Mouse (Mus musculus) forebrain, embryonic 15.5 days (tissue): Measurements from ENCODE around the gene Fam83e. TPM values are rescaled to one million over a fixed set of nuclear protein-coding genes. Genes with fewer than 3 reads are reported as not detected.

Experiments
- ATAC-seq: fragments of 200-750 bp; cut with Nextera tagmentation; replicated peaks from 2 replicates; pipeline ENCODE4 v1.8.0; 2017; ENCODE audit warnings: mild to moderate bottlenecking, moderate TSS enrichment, moderate library complexity
- H3K27ac ChIP-seq: fragments of 300-500 bp; sonication (generic); replicated peaks from 2 replicates; pipeline ENCODE4 v1.5.1; 2015; ENCODE audit warnings: mild to moderate bottlenecking, inconsistent platforms
- H3K27me3 ChIP-seq: fragments of 300-500 bp; sonication (generic); 2 replicates; pipeline ENCODE4 v1.6.1; 2015; ENCODE audit warnings: inconsistent platforms
- H3K36me3 ChIP-seq: fragments of 300-500 bp; sonication (generic); 2 replicates; pipeline ENCODE4 v1.6.1; 2015; ENCODE audit warnings: mild to moderate bottlenecking, inconsistent platforms
- H3K4me1 ChIP-seq: fragments of 300-500 bp; sonication (generic); 2 replicates; pipeline ENCODE4 v1.6.1; 2015; ENCODE audit warnings: inconsistent platforms
- H3K4me2 ChIP-seq: fragments of 300-500 bp; sonication (generic); replicated peaks from 2 replicates; pipeline ENCODE4 v1.6.1; 2015; ENCODE audit warnings: mild to moderate bottlenecking, inconsistent platforms
- H3K4me3 ChIP-seq: fragments of 300-500 bp; sonication (generic); 2 replicates; pipeline ENCODE4 v1.5.1; 2015; ENCODE audit warnings: mild to moderate bottlenecking, inconsistent platforms
- H3K9ac ChIP-seq: fragments of 300-500 bp; sonication (generic); replicated peaks from 2 replicates; pipeline ENCODE4 v1.6.1; 2015; ENCODE audit warnings: mild to moderate bottlenecking, inconsistent platforms
- H3K9me3 ChIP-seq: fragments of 300-500 bp; sonication (generic); 2 replicates; pipeline ENCODE4 v1.6.1; 2016; ENCODE audit warnings: inconsistent platforms
- WGBS: fragments of 180-500 bp; shearing (Covaris S2); methylation state at CpG from one replicate; pipeline ENCODE4 v1.1.7; 2015; ENCODE audit warnings: mixed read lengths; 5-methylcytosine and 5-hydroxymethylcytosine counted together
- polyA plus RNA-seq: library from polyadenylated mRNA; unstranded; fragments of >200 nt; fragmentation: Nextera tagmentation; extraction: Ambion mirVana; gene quantifications from 2 replicates; pipeline ENCODE4 v1.2.1, GENCODE M21; 2015

Fam83e gene
- polyA plus RNA-seq, 1 experiment from 2014 or later = 0.37 TPM

DNA sequence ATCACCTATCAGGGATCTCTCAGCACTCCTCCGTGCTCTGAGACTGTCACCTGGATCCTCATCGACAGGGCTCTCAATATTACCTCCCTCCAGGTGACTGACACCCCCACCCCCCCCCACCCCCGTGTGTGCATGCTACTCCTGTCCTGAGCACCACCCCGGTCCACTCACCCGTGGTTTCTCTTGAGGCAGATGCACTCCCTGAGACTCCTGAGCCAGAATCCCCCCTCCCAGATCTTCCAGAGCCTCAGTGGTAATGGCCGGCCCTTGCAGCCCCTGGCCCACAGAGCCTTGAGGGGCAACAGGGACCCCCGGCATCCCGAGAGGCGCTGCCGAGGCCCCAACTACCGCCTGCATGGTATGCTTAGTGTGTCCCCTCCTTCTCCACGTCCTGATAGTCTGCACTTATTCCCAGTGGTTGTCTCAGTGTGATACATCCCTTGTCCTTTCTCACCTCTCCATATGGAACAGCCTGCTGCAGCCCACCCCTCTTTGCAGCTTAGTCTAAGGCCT, 17.4 kb upstream of the Fam83e start:
- Histone ChIP-seq H3K36me3 (no peaks in the 10 kb centered on the region), H3K9me3 (no peaks in the 10 kb centered on the region), H3K4me1 (peaks cover 76% of the 10 kb centered on the region), H3K27me3 (peaks cover 16% of the 10 kb centered on the region), H3K27ac (peak overlapping the region; percentile 85), H3K9ac (peak overlapping the region; percentile 39), H3K4me2 (peak overlapping the region; percentile 98), H3K4me3 (peak overlapping the region; percentile 56)
- 0 out of 2 replicates have a peak, but pooled peaks have one; percentile 0 for ATAC-seq
- WGBS = 32% methylated on average over 12 of the region's 12 CpGs

DNA sequence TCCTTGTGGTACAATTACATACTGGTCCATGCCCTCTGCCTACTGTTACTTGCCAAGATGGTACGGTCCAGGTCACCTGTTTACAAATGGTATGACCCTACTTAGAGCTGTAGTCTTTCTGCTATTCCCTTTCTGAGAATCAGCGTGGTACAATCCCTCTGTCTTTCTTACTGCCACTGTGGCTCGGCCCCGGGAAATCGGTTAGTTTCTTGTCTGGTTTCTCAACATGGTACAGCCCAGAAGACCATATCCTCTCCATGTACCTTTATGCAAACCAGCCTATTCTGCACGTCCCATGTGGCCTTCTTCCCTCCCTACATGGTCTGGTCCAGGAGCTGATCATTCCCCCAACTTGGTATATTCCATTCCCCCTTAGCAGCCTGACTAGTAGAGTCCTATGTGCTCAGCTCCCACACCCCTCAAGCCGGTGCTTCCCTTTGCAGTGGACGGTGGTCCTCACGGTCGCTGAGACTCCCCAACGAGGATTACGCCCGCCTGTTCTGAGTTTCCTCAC, 16.9 kb upstream of the Fam83e start:
- Histone ChIP-seq H3K4me1 (peaks cover 81% of the 10 kb centered on the region), H3K36me3 (no peaks in the 10 kb centered on the region), H3K27ac (peak overlapping the region; percentile 85), H3K9me3 (no peaks in the 10 kb centered on the region), H3K4me3 (peak overlapping the region; percentile 56), H3K4me2 (peak overlapping the region; percentile 98), H3K9ac (peak overlapping the region; percentile 39), H3K27me3 (peaks cover 11% of the 10 kb centered on the region)
- peak; percentile 46 for ATAC-seq
- WGBS = 1% methylated on average over 13 of the region's 13 CpGs

DNA sequence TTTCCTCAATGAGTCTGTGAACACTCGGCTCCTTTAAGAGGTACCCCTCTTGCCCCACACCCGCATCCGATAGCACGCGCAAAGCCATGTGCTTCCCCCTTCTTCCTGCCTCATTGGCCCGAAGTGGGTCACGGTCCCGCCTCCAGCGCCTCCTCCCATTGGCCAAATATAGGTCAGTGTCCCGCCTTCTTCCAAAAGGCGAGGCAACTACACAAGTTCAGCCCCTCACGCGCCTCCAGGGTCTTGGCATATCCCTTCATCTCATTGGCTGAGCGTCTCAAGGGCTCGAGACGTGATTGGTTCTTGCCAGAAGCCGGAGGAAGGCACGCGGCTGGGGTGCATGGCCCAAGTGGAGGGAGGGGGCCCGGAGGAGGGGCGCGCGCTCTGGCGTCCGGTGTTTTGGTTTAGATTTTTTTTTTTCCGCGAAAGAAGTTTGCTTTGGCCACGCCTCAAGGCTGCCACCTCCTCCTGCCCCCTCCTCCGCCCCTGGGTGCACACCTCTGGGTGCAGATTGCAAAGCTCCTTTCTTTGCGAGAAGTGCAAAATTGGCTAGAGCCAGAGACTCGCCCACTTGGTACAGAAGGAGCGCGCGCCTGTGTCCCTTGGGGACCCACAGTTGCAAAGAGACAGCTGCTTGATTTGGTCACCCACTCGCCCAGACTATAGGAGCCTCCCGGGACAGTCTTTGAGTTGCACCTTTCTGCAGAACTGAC, 16.1 kb upstream of the Fam83e start, which contains the start of gene Dbp:
Gene Dbp (plus strand): TSS at position 359 of the 713 bp plus-strand sequence.
- Histone ChIP-seq H3K4me3 (peak within 1 kb of the TSS; percentile 56), H3K27me3 (0 out of 2 replicates have a peak, but pooled peaks cover 5% of the 10 kb centered on the region), H3K9ac (peak within 1 kb of the TSS; percentile 70), H3K36me3 (peaks cover 2% of the 10 kb centered on the region; the same call in 1 of the 2 replicates), H3K4me2 (peak within 1 kb of the TSS; percentile 98), H3K9me3 (no peaks in the 10 kb centered on the region), H3K4me1 (peaks cover 83% of the 10 kb centered on the region), H3K27ac (peak within 1 kb of the TSS; percentile 85)
- under 1% methylated on average over 36 of the region's 36 CpGs for WGBS
- peak; percentile 83 for ATAC-seq

DNA sequence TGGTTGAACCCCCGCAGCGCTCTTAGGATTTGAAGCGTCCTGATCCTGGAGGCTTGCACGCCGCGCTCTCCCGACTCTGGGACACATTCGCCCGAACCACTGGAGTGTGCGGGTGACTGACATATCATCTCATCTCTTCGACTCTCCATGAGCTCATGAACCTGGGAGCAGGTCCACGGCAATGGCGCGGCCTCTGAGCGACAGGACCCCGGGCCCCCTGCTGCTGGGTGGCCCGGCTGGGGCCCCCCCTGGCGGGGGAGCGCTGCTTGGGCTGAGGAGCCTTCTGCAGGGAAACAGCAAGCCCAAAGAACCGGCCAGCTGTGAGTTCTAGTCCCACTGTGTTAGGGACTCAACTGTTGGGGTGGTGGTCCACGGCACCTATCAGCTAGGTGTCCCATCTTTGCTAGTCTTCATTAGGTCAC, 15.6 kb upstream of the Fam83e start:
- no peak for ATAC-seq
- WGBS = under 1% methylated on average over 21 of the region's 21 CpGs
- peak overlapping the region; percentile 45 for H3K9ac ChIP-seq
- H3K27ac ChIP-seq = peak overlapping the region; percentile 85
- peak overlapping the region; percentile 98 for H3K4me2 ChIP-seq
- no peaks in the 10 kb centered on the region for H3K27me3 ChIP-seq
- peaks cover 78% of the 10 kb centered on the region for H3K4me1 ChIP-seq
- no peaks in the 10 kb centered on the region for H3K9me3 ChIP-seq
- peaks cover 8% of the 10 kb centered on the region for H3K36me3 ChIP-seq
- H3K4me3 ChIP-seq = peak overlapping the region; percentile 56

DNA sequence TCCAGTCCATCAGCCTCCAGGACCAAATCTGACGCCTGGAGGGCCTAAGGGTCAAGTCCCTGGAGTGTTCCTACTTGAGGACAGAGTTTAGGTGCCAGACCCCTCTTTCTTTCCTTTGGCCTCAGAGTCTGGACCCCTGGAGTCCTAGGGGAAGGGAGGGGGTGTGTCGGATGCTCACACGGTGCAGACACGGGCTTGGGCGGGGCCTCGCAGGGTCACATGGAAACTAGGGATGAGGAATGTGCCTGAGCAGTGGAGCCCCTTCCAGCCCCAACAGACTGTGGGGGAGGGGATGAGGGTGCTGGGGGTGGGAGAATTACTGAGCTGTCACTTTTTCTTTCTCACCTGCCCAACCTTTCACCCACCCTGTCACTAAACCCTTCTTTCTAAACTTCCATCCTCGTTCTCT, 15.1 kb upstream of the Fam83e start:
- Histone ChIP-seq H3K4me3 (peak overlapping the region; percentile 56), H3K9ac (peak overlapping the region; percentile 70), H3K27me3 (no peaks in the 10 kb centered on the region), H3K9me3 (no peaks in the 10 kb centered on the region), H3K36me3 (peaks cover 12% of the 10 kb centered on the region), H3K4me1 (peaks cover 73% of the 10 kb centered on the region), H3K4me2 (peak overlapping the region; percentile 98), H3K27ac (peak overlapping the region; percentile 85; the same call in 1 of the 2 replicates)
- WGBS = 0% methylated on average over 7 of the region's 7 CpGs
- no peak for ATAC-seq

DNA sequence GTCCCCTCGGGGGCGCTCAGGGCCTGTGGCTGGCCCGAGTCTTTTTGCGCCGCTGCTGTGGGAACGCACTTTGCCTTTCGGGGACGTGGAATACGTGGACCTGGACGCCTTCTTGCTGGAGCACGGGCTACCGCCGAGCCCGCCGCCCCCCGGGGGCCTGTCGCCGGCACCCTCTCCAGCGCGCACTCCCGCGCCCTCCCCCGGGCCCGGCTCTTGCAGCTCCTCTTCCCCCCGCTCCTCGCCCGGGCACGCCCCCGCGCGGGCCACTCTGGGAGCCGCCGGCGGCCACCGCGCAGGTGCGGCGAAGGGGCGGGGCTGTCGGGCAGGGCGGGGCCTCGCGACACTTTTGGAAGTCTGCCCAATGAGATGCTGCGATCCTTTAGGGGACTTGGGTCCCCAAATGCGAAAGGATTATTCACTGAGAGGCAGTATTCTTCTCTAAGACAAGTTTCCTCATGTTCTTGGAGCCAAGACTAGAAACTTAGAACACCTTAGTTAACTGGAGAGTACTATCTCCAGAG, 14.2 kb upstream of the Fam83e start:
- Histone ChIP-seq H3K4me2 (peak overlapping the region; percentile 98), H3K4me1 (peaks cover 64% of the 10 kb centered on the region), H3K4me3 (peak overlapping the region; percentile 56), H3K27ac (peak overlapping the region; percentile 70), H3K27me3 (no peaks in the 10 kb centered on the region), H3K9ac (peak overlapping the region; percentile 70), H3K9me3 (no peaks in the 10 kb centered on the region), H3K36me3 (peaks cover 21% of the 10 kb centered on the region)
- WGBS = under 1% methylated on average over 45 of the region's 45 CpGs
- ATAC-seq = no peak

DNA sequence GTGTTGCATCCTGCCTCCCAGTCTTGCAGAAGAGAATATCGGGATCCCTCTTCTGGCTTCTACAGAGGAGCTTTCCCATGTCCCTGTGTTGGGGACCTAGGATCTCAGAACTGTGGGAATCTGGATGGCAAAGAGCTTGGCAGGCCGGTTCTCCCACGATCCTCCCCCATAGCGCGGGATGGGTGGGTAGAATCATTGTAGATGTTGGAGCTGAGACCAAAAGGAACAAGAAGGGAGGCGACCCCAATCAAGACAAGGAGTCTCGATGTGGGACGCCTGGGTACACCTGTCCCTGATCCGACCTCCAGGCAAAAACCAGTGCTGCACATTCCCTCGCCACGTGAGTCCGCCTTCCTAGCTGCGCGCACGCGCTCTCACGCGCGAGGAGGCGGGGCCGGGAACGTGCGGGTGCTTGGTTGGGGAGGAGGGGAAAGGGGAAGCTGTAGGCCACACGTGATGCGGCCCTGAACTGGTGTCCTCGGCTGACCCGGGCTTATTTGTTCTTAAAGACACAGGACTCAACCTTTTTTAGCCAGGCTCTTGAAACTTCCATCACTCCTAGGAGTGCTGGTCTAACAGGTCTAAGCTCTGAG, 13.5 kb upstream of the Fam83e start:
- Histone ChIP-seq H3K4me3 (peak overlapping the region; percentile 56), H3K9me3 (no peaks in the 10 kb centered on the region), H3K27me3 (no peaks in the 10 kb centered on the region), H3K9ac (peak overlapping the region; percentile 70), H3K4me2 (peak overlapping the region; percentile 98), H3K27ac (peak overlapping the region; percentile 70), H3K4me1 (peaks cover 63% of the 10 kb centered on the region), H3K36me3 (peaks cover 28% of the 10 kb centered on the region)
- no peak for ATAC-seq
- WGBS = under 1% methylated on average over 27 of the region's 27 CpGs

DNA sequence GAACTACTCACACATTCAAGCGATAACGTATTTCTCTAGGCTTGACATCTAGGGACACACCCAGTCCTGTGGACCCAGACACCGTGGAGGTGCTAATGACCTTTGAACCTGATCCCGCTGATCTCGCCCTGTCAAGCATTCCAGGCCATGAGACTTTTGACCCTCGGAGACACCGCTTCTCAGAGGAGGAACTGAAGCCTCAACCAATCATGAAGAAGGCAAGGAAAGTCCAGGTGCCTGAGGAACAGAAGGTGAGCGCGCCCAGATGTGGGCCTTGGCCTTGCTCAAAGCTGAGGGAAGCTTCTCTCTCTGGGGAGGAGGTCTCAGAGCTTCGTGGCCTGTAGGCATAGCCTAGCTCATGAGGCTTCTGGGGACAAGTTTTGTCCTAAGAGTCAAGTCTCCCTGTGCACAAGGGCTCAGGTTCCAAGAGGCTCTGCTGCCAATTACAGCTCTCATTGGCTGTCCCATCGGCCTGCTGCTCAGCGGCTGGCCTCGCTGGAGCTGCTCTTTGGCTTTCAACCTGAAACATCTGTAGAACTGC, 12.7 kb upstream of the Fam83e start:
- H3K4me1 ChIP-seq = peaks cover 58% of the 10 kb centered on the region
- peak overlapping the region; percentile 98 for H3K4me2 ChIP-seq
- no peak overlapping the region for H3K4me3 ChIP-seq
- no peak overlapping the region for H3K9ac ChIP-seq
- H3K27ac ChIP-seq = peak overlapping the region; percentile 24
- H3K36me3 ChIP-seq = peaks cover 36% of the 10 kb centered on the region
- 60% methylated on average over 13 of the region's 13 CpGs for WGBS
- no peak for ATAC-seq
- H3K27me3 ChIP-seq = no peaks in the 10 kb centered on the region
- no peaks in the 10 kb centered on the region for H3K9me3 ChIP-seq

DNA sequence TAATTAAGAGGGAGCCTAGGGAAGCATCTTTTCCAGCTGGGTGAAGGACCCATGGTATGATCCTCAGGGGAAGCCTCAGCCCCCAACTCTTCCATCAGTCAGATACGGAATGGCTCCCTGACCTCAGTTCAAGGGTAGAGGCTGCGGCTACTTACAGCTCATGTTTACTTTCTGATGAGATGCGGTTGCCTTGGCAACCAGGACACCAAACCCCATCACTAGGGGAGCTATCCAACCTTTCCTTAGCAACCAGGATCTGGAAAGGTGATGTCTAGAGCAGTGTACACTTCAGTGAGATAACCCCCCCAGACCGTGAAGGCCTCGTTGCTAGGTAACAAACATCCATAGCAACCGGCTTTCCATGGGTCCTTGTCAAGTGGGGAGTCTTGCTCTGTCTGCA, 12.0 kb upstream of the Fam83e start:
- Histone ChIP-seq H3K4me2 (peak overlapping the region; percentile 98; the same call in 1 of the 2 replicates), H3K27ac (peak overlapping the region; percentile 69), H3K9me3 (no peaks in the 10 kb centered on the region), H3K27me3 (no peaks in the 10 kb centered on the region), H3K9ac (no peak overlapping the region), H3K4me1 (peaks cover 54% of the 10 kb centered on the region), H3K36me3 (peaks cover 38% of the 10 kb centered on the region), H3K4me3 (no peak overlapping the region)
- WGBS = 47% methylated on average over 6 of the region's 6 CpGs
- no peak for ATAC-seq

DNA sequence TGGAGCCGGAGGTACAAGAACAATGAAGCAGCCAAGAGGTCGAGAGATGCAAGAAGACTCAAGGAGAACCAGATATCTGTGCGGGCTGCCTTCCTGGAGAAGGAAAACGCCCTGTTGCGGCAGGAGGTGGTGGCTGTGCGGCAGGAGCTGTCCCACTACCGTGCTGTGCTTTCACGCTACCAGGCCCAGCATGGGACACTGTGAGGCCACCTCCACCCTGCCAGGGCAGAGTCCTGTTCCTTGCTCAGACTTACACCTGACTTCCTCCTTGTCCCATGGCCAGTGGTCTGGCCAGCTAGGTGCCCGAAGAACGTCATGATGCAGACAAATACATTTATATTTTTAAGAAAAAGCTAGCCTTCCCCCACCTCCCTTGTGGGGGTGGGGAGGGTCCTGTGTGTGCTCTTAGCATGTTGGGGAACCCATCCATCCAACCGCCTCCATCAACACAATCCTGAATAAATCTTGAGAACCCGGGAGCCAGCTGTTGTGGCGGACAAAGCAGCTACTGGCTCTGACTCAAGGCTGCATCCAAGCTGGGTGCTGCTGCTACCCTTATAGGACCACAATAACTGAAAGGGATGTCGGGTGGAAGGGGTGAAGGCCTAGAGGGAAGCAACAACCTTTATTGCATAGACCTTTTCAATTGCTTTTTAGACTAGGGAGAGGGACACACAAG, 11.2 kb upstream of the Fam83e start:
- H3K36me3 ChIP-seq = peaks cover 38% of the 10 kb centered on the region
- H3K4me1 ChIP-seq = peaks cover 60% of the 10 kb centered on the region
- H3K9me3 ChIP-seq = no peaks in the 10 kb centered on the region
- H3K27me3 ChIP-seq = no peaks in the 10 kb centered on the region
- no peak for ATAC-seq
- 79% methylated on average over 14 of the region's 14 CpGs for WGBS
- no peak overlapping the region for H3K4me2 ChIP-seq
- peak overlapping the region; percentile 69 for H3K27ac ChIP-seq
- H3K9ac ChIP-seq = no peak overlapping the region
- no peak overlapping the region for H3K4me3 ChIP-seq

DNA sequence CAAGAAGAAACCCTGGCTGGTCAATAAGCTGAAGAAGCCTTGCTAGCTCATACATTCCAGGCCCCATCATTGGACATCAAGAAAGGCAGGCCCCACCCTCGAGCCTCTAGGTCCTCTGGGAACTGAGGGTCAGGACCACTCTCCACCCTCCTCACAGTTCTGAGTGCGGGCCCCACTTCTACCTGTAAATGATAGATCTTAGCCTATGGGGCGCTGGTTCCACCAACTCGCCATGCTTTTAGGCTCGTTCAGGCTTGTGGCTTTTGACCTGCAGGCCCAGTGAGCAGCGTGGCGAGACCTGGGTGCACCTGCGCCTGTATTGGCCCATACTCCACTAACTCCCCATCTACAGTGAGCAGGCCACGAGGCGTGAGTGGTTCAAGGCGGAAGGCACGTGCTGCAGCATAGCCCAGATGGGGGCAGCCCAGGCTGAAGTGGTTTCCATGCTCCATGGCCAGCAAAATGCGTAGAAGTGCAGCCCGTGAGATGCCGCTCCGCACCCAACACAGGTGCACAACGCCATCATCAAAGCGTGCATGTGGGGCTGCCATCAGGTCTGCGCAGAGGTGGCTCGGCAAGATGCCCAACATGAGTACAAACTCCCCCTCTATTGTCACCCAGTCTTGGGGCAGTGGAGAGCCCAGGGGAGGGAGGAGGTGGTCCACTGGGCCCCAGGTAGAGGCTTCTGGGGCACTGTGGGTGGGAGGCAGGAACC, 10.4 kb upstream of the Fam83e start:
- H3K4me1 ChIP-seq = peaks cover 58% of the 10 kb centered on the region
- 93% methylated on average over 20 of the region's 20 CpGs for WGBS
- ATAC-seq = no peak
- no peak overlapping the region for H3K9ac ChIP-seq
- H3K4me3 ChIP-seq = no peak overlapping the region
- H3K27me3 ChIP-seq = no peaks in the 10 kb centered on the region
- H3K9me3 ChIP-seq = no peaks in the 10 kb centered on the region
- H3K27ac ChIP-seq = no peak overlapping the region; the same call in 1 of the 2 replicates
- H3K4me2 ChIP-seq = no peak overlapping the region
- peaks cover 38% of the 10 kb centered on the region for H3K36me3 ChIP-seq
